Mouse (Mus musculus) megakaryocyte, adult 5-6 weeks (primary cell): ENCODE measurements around the gene Bcl2l13. TPM values are rescaled to one million over a fixed set of nuclear protein-coding genes. Genes with fewer than 3 reads are reported as not detected.

Experiments used
- ATAC-seq: 2 replicates; pipeline ENCODE4 v1.8.0; 2016; ENCODE audit warnings: mild to moderate bottlenecking, inconsistent platforms; ENCODE audit not compliant: poor library complexity, severe bottlenecking
- total RNA-seq, 2 experiments: library from RNA; stranded (forward) in 1 of 2; stranded (reverse) in 1 of 2; fragments of 153-499, 151-499 nt in 1 of 2; fragments of 221-1000, 200-1000 nt in 1 of 2; gene quantifications; 2 replicates each; pipeline versions ENCODE4 v1.2.3 to v1.2.4; 2015 to 2017

Bcl2l13 gene
- total RNA-seq, 2 experiments from 2014 or later, result 12.3 to 16.3 TPM

DNA sequence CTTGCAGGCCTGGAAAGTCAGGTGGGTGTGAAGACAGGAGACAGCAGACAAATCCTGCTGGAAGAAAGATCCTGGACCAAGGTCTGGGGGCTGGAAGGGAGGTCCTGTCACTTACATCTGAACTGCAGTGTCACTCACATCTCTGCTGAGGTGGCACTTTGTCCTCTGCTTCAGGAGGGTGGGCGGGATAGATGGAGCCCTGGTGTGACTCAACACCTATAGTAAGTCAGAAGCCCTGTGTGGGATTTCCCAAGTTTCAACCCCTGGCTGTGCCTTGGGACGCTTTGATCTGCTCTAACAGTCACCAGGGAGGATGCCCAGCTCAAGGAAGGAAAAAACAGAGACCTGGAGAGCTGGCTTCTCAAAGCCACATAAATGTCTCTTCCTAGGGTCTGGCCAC, 90.9 kb downstream of the Bcl2l13 start:
- no peak for ATAC-seq

GRCm38 (mm10) chr6:120927765-120928164, 91.8 kb downstream of the Bcl2l13 start:
- ATAC-seq, result no peak

- ATAC-seq, result no peak
Measured at GRCm38 (mm10) chr6:120929421-120929820, 93.4 kb downstream of the Bcl2l13 start.

DNA sequence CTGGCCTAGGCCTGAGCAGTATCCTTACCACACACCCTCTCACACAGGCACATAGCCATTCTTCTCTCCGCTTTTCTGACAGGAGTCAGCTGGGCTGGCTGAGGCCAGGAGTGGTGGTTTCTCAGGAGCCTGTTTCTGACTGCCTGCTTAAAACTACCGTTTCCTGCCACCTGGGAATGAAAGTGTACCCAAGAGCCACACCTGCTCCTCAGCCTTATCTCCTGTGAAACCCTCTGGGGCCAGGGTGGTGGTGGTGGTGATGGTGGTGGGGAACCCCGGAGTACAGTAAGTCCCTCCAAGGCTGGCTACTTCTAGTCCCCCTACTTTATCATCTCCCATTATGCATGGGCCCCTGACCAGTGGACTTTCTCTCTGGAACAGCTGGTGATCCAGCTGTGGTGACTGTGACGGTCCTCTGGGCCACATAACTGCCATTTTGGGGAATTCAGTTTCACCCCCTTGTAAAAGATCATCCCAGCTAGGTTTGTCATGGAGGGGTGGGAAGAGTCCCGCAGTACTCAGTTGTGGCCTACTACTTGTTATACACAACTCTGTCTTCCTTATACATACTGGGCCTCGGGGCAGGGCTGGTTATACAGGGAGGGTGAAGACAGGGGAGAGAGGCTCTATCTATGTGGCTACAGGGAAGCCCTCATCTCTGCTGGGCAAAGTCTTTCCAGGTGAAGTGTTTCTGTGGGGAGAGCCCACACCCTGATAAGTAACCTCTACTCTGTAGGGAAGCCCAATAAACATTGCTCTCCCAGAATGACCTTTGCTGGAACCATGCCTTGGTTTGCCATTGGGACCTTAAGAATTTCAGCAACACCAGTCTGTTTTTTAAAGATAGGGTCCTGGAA, 94.7 kb downstream of the Bcl2l13 start:
- no peak for ATAC-seq

GRCm38 (mm10) chr6:120932597-120932996, 96.6 kb downstream of the Bcl2l13 start:
- ATAC-seq, result 0 out of 2 replicates have a peak, but pooled peaks have one; percentile 24

DNA sequence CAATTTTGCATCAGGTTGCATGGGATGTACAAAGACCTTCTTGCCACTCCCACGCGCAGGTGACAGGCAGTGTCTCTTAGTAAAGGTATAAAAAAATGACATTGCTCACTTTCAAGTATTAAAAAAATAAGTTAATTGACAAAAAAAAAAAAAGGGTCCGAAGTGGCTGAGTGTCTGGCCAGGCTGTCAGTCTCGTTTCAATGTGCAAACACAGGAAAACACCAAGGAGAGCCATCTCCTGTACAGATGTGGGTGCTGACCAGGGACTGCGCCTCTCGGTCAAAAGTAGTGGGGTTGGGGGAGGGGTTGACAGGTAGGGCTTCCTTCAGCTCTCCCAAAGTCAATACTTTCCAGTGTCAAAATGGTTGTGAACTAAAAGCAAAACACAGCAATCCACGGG, 97.7 kb downstream of the Bcl2l13 start:
- ATAC-seq, result no peak

DNA sequence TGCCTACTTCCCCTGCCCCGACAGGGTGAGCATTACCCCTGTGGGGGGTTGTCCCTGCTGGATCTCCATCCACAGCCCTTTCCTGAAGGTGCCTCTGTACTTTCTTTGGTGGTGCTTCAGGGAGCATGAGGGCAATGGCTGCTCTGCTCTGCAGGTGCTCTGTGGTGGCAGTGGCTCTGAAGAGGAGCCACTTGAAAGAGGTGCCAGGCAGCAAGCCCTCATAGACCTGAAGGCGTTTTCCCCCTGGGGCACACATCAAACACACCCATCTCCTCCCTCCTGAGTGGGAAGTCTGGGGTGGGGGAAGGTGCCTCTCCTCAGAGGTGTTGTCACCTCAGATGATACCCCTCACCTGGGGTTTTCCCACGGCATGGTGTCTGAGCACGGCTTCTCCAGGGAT, 98.2 kb downstream of the Bcl2l13 start:
- ATAC-seq, result no peak

- no peak for ATAC-seq
Measured at GRCm38 (mm10) chr6:120937104-120937617, 101.1 kb downstream of the Bcl2l13 start.

DNA sequence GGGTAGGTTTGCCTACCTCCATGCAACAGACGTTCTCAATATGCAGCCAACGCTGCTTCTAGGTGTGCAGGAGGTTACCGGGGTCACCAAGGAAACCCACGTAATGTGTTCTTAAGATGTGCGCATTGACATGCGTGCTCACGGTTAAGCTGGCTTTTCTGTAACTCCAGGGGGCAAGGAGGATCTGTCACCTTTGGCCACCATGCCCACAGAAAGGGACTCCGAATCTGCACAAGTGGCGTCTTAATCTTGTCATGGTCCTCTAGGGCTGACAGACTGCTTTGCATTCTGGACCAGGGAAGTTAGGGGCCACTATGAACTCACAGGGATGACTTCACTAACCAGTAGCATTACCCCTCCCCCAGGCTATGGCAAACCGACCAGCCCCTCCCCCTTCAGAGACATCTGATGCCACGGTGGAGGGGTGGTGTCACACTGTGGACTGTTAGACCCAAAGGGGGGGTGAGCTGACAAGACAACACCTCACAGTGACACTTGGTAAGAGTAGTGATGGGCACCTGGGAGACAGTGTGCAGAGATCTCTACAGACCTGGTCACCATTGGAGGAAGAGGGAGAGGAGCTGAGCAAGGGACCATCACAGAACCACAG, 102.1 kb downstream of the Bcl2l13 start:
- ATAC-seq, result no peak

GRCm38 (mm10) chr6:120938763-120939450, 102.9 kb downstream of the Bcl2l13 start:
- no peak for ATAC-seq

DNA sequence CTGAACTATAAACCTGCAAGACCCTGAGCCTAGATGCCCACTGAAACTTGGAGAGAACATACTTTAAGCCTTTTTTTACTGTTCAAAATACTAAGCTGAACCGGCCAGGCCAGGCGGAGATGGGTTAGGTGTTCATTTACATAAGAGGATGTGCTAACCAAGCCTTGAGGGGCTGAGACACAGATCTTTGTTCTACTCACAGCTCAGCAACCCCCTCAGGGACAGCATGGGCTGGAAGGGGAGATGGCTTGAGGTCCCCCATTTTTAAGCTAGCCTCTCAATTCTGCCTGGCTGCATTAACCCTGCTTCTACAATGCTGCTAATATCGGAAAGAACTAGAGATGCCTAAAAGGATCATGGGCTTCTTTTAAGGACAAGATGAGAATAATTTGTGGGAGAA, 103.8 kb downstream of the Bcl2l13 start:
- ATAC-seq, result no peak

- ATAC-seq, result no peak
Measured at GRCm38 (mm10) chr6:120940446-120941083, 104.6 kb downstream of the Bcl2l13 start.

DNA sequence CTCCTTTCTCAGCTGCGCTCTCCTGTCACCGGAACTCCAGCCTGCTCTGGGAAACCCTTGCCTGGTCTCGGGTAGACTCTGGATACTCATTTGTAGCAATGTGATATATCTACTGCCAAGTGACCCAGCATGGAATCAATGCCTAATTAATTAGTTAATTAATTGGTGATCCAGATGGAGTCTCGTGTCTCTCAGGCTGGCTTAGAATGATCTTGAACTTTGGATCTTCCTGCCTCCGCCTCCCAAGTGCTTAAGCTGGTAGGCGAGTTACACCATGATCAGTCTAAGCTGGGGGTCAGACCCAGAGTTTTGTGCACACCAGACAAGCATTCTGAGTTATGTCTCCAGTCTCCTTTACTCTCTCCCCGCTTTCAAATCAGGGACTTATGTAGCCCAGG, 105.1 kb downstream of the Bcl2l13 start:
- no peak for ATAC-seq

DNA sequence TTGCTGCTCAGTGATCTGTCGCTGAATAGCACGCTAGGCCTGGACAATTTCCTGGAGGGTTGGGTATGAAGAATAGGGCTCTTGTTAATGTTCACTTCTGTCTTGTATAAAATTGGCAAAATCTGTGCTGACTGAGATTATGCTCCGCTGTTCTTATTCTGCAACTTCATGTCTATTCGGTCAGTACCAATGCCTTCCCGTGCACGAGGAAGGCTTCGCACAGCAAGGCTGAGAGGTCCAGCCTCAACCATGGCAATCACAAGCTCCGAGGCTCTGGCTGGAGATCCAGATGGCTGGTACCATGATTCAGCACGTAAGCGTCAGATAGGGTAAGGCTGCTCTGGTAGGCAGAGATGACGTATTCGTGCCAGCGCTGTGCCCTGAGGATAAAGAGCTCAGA, 105.6 kb downstream of the Bcl2l13 start:
- no peak for ATAC-seq

Other genes starting within 250 kb of the Bcl2l13 start
- 0.25 and 0.55 TPM in 2 replicates for gene Cecr2, start 169.8 kb upstream of the Bcl2l13 start, total RNA-seq (2015)
- gene Cecr2, start 169.8 kb upstream of the Bcl2l13 start, total RNA-seq (2017), result 1.7 and 2.4 TPM in 2 replicates
- gene Slc25a18, start 62.6 kb upstream of the Bcl2l13 start, total RNA-seq (2015), result not detected in 2 replicates
- gene Slc25a18, start 62.6 kb upstream of the Bcl2l13 start, total RNA-seq (2017), result 0.22 TPM in 1 of 2 replicates, not detected in the other
- gene Atp6v1e1, start 13.4 kb upstream of the Bcl2l13 start, total RNA-seq (2015), result 199 and 215 TPM in 2 replicates
- gene Atp6v1e1, start 13.4 kb upstream of the Bcl2l13 start, total RNA-seq (2017), result 199 and 203 TPM in 2 replicates
- 74.3 and 89.0 TPM in 2 replicates for gene Bid, start 80.6 kb downstream of the Bcl2l13 start, total RNA-seq (2015)
- 48.1 and 51.6 TPM in 2 replicates for gene Bid, start 80.6 kb downstream of the Bcl2l13 start, total RNA-seq (2017)